Mouse (Mus musculus) embryonic facial prominence, embryonic 15.5 days (tissue): ENCODE measurements around the gene Gm815. TPM values are rescaled to one million over a fixed set of nuclear protein-coding genes. Genes with fewer than 3 reads are reported as not detected.

ENCODE experiments used
- ATAC-seq: fragments of 200-750 bp; cut with Nextera tagmentation; 2 replicates; pipeline ENCODE4 v1.8.0; 2017; ENCODE audit warnings: low read depth, moderate TSS enrichment; ENCODE audit not compliant: insufficient number of reproducible peaks, low FRiP score, low TSS enrichment
- H3K27ac ChIP-seq: fragments of 300-500 bp; sonication (generic); replicated peaks from 2 replicates; pipeline ENCODE4 v1.5.1; 2015; ENCODE audit warnings: mild to moderate bottlenecking, inconsistent platforms
- H3K27me3 ChIP-seq: fragments of 300-500 bp; sonication (generic); 2 replicates; pipeline ENCODE4 v1.6.1; 2015; ENCODE audit warnings: inconsistent platforms
- H3K36me3 ChIP-seq: fragments of 300-500 bp; sonication (generic); 2 replicates; pipeline ENCODE4 v1.6.1; 2015; ENCODE audit warnings: mild to moderate bottlenecking, inconsistent platforms
- H3K4me1 ChIP-seq: fragments of 300-500 bp; sonication (generic); 2 replicates; pipeline ENCODE4 v1.6.1; 2015; ENCODE audit warnings: inconsistent platforms
- H3K4me2 ChIP-seq: fragments of 300-500 bp; sonication (generic); replicated peaks from 2 replicates; pipeline ENCODE4 v1.6.1; 2015; ENCODE audit warnings: mild to moderate bottlenecking, inconsistent platforms
- H3K4me3 ChIP-seq: fragments of 300-500 bp; sonication (generic); replicated peaks from 2 replicates; pipeline ENCODE4 v1.5.1; 2015; ENCODE audit warnings: mild to moderate bottlenecking, inconsistent platforms
- H3K9ac ChIP-seq: fragments of 300-500 bp; sonication (generic); 2 replicates; pipeline ENCODE4 v1.6.1; 2015; ENCODE audit warnings: inconsistent platforms
- H3K9me3 ChIP-seq: fragments of 300-500 bp; sonication (generic); replicated peaks from 2 replicates; pipeline ENCODE4 v1.6.1; 2016; ENCODE audit warnings: inconsistent platforms
- WGBS: fragments of 180-500 bp; shearing (Covaris S2); methylation state at CpG from one replicate; pipeline ENCODE4 v1.1.7; 2015; 5-methylcytosine and 5-hydroxymethylcytosine counted together
- polyA plus RNA-seq: library from polyadenylated mRNA; unstranded; fragments of >200 nt; fragmentation: Nextera tagmentation; extraction: Ambion mirVana; gene quantifications from 2 replicates; pipeline ENCODE4 v1.2.1, GENCODE M21; 2015

Gene Gm815
- polyA plus RNA-seq, 1 experiment from 2014 or later = not detected

DNA sequence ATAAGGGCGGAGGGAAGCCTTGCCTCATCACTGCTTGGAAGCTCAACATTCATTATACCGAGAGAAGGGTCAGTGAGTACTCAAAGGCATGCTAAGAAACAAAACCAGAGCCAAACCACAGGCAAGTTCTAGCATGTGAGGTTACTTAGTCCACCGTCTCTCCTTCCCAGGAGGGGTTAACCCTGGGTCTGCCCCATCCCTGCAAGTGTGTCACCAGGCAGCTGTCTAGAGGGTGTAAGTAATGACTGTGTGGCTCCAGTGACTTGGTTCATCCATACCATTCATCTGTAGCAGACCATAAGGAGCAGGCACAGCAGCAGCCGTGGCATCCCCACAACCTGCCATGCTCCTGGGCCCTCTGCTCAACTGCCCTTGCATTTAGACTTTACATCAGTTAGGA lies 5.8 kb upstream of the Gm815 start:
- no peaks in the 10 kb centered on the region for H3K36me3 ChIP-seq
- H3K27me3 ChIP-seq = no peaks in the 10 kb centered on the region
- no peak overlapping the region for H3K4me3 ChIP-seq
- no peak overlapping the region for H3K9ac ChIP-seq
- H3K27ac ChIP-seq = no peak overlapping the region
- H3K4me2 ChIP-seq = no peak overlapping the region
- ATAC-seq = no peak
- 76% methylated on average over 4 of the region's 4 CpGs for WGBS
- no peaks in the 10 kb centered on the region for H3K9me3 ChIP-seq
- H3K4me1 ChIP-seq = no peaks in the 10 kb centered on the region

- 88% methylated on average over 10 of the region's 10 CpGs for WGBS
- Histone ChIP-seq H3K4me1 (no peaks in the 10 kb centered on the region), H3K36me3 (no peaks in the 10 kb centered on the region), H3K27me3 (no peaks in the 10 kb centered on the region), H3K4me2 (no peak overlapping the region), H3K9me3 (no peaks in the 10 kb centered on the region), H3K4me3 (no peak overlapping the region), H3K27ac (no peak overlapping the region), H3K9ac (no peak overlapping the region)
- ATAC-seq = no peak
Observed at GRCm38 (mm10) chr19:26881866-26882427, 3.7 kb upstream of the Gm815 start.

- peaks cover 5% of the 10 kb centered on the region; the same call in 1 of the 2 replicates for H3K4me1 ChIP-seq
- no peaks in the 10 kb centered on the region for H3K27me3 ChIP-seq
- H3K9me3 ChIP-seq = no peaks in the 10 kb centered on the region
- H3K27ac ChIP-seq = no peak overlapping the region
- H3K4me3 ChIP-seq = no peak overlapping the region
- H3K4me2 ChIP-seq = no peak overlapping the region
- whole genome bisulfite sequencing = 69% methylated on average over 9 of the region's 9 CpGs
- no peaks in the 10 kb centered on the region for H3K36me3 ChIP-seq
- no peak for ATAC-seq
- H3K9ac ChIP-seq = no peak overlapping the region
Observed at GRCm38 (mm10) chr19:26888171-26888570, 2.5 kb downstream of the Gm815 start.

- Histone ChIP-seq H3K9ac (no peak overlapping the region), H3K27me3 (no peaks in the 10 kb centered on the region), H3K36me3 (no peaks in the 10 kb centered on the region), H3K4me1 (peaks cover 5% of the 10 kb centered on the region; the same call in 1 of the 2 replicates), H3K27ac (peak overlapping the region; percentile 66), H3K4me2 (no peak overlapping the region), H3K4me3 (no peak overlapping the region), H3K9me3 (no peaks in the 10 kb centered on the region)
- peak; percentile 43; the same call in 1 of the 2 replicates for ATAC-seq
- WGBS = 40% methylated on average over 9 of the region's 9 CpGs
Observed at GRCm38 (mm10) chr19:26891306-26891964, 5.8 kb downstream of the Gm815 start.

GRCm38 (mm10) chr19:26892861-26893260 lies 7.2 kb downstream of the Gm815 start:
- no peaks in the 10 kb centered on the region for H3K27me3 ChIP-seq
- H3K4me1 ChIP-seq = peaks cover 5% of the 10 kb centered on the region; the same call in 1 of the 2 replicates
- no peak overlapping the region for H3K27ac ChIP-seq
- no peak overlapping the region for H3K4me3 ChIP-seq
- H3K4me2 ChIP-seq = no peak overlapping the region
- WGBS = 66% methylated on average over 5 of the region's 5 CpGs
- no peak for ATAC-seq
- no peak overlapping the region for H3K9ac ChIP-seq
- no peaks in the 10 kb centered on the region for H3K36me3 ChIP-seq
- no peaks in the 10 kb centered on the region for H3K9me3 ChIP-seq

- no peak for ATAC-seq
Observed at GRCm38 (mm10) chr19:26902162-26902561, 16.5 kb downstream of the Gm815 start.

DNA sequence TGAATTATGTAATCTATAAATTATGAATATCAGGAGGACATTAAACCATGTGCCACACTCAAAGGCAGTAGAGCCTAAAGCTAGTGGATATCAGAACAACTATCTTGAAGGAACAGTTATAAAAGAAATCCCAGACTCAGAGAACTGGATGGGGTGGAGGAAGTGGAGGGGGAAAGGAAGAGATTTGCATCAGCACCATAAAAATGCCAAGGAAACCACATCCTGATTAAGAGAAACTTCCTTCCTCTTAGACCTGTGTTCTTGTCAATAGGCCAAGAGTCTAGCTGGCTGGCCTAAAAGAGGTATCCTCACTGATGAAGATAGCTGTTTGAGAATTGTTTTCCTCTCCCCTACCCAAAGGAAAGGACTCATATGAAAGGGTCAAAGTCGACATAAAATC lies 28.6 kb downstream of the Gm815 start:
- H3K9ac ChIP-seq = no peak overlapping the region
- H3K27ac ChIP-seq = no peak overlapping the region
- no peaks in the 10 kb centered on the region for H3K36me3 ChIP-seq
- H3K4me3 ChIP-seq = no peak overlapping the region
- no peaks in the 10 kb centered on the region for H3K9me3 ChIP-seq
- H3K4me2 ChIP-seq = no peak overlapping the region
- no peak for ATAC-seq
- no peaks in the 10 kb centered on the region for H3K4me1 ChIP-seq
- WGBS = 39% methylated on average over 1 of the region's 1 CpGs
- H3K27me3 ChIP-seq = no peaks in the 10 kb centered on the region

More at GRCm38 (mm10) chr19:26902162-26902561, 16.5 kb downstream of the Gm815 start:
- H3K4me3 ChIP-seq = no peak overlapping the region
- H3K27me3 ChIP-seq = no peaks in the 10 kb centered on the region
- H3K4me2 ChIP-seq = no peak overlapping the region
- WGBS = 56% methylated on average over 4 of the region's 4 CpGs
- no peak overlapping the region for H3K27ac ChIP-seq
- no peaks in the 10 kb centered on the region for H3K9me3 ChIP-seq
- H3K9ac ChIP-seq = no peak overlapping the region
- no peaks in the 10 kb centered on the region for H3K36me3 ChIP-seq
- H3K4me1 ChIP-seq = no peaks in the 10 kb centered on the region

- Histone ChIP-seq H3K4me1 (no peaks in the 10 kb centered on the region), H3K9me3 (no peaks in the 10 kb centered on the region), H3K9ac (no peak overlapping the region), H3K27ac (no peak overlapping the region), H3K36me3 (no peaks in the 10 kb centered on the region), H3K4me3 (no peak overlapping the region), H3K4me2 (no peak overlapping the region), H3K27me3 (no peaks in the 10 kb centered on the region)
- 55% methylated on average over 2 of the region's 2 CpGs for WGBS
- no peak for ATAC-seq
Observed at GRCm38 (mm10) chr19:26920816-26921215, 35.1 kb downstream of the Gm815 start.

- Histone ChIP-seq H3K36me3 (no peaks in the 10 kb centered on the region), H3K27me3 (no peaks in the 10 kb centered on the region), H3K9ac (no peak overlapping the region), H3K9me3 (no peaks in the 10 kb centered on the region), H3K4me3 (no peak overlapping the region), H3K27ac (no peak overlapping the region), H3K4me2 (no peak overlapping the region), H3K4me1 (no peaks in the 10 kb centered on the region)
- WGBS = 68% methylated on average over 6 of the region's 6 CpGs
- ATAC-seq = no peak
Observed at GRCm38 (mm10) chr19:26930295-26931283, 44.9 kb downstream of the Gm815 start.

DNA sequence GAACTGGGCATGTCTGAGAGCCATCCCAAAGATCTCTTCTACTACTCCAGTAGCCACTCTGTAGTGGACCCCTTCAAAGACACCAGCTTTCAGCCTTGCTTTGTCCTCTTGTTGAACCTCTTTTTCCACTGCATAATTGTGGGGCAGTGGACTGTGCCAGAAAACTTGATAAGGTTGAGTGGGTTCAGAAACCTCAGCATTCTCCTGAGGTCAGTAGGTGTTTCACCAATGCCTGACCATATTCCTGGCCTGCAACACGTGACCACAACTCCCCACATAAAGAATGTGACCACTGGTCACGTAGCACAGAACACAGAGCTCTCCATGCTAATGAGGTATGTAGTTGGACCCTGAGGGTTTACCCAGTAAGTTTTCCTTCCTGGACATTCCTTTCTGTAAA lies 48.5 kb downstream of the Gm815 start:
- Histone ChIP-seq H3K9ac (no peak overlapping the region), H3K4me1 (peaks cover 4% of the 10 kb centered on the region; the same call in 1 of the 2 replicates), H3K4me2 (no peak overlapping the region), H3K4me3 (no peak overlapping the region), H3K9me3 (no peaks in the 10 kb centered on the region), H3K27me3 (no peaks in the 10 kb centered on the region), H3K36me3 (no peaks in the 10 kb centered on the region), H3K27ac (no peak overlapping the region)
- no peak for ATAC-seq
- 64% methylated on average over 2 of the region's 2 CpGs for WGBS
